Mouse (Mus musculus) spleen, postnatal 4 days (tissue): Measurements from ENCODE around the gene Atcay.
"Not testable (repeated sequence)": the region's sequence is repeated elsewhere in the genome, so short reads cannot be mapped to it uniquely, and the experiment has no call there.

ENCODE experiments used
- DNase-seq, 2 experiments: peaks; one replicate each; pipeline ENCODE4 v3.0.0; 2022; ENCODE audit warnings: low spot score in 2 of 2

The Atcay gene

GRCm38 (mm10) chr10:81242021-81242420 is 11.4 kb upstream of the Atcay start:
- no peak for DNase-seq

GRCm38 (mm10) chr10:81240876-81241275 is 10.2 kb upstream of the Atcay start:
- peak; percentile 54 to 87 for DNase-seq

GRCm38 (mm10) chr10:81238618-81239017 is 8.0 kb upstream of the Atcay start:
- no peak for DNase-seq

GRCm38 (mm10) chr10:81236471-81237268 is 6.0 kb upstream of the Atcay start:
- DNase-seq: no peak

- DNase-seq: no peak
Observed at GRCm38 (mm10) chr10:81234206-81234605, 3.6 kb upstream of the Atcay start.

- DNase-seq: no peak
Observed at GRCm38 (mm10) chr10:81233226-81233585, 2.6 kb upstream of the Atcay start.

GRCm38 (mm10) chr10:81232580-81233225 is 2.1 kb upstream of the Atcay start, which contains the start of gene Zfr2:
Gene Zfr2 (plus strand): TSS chr10:81233155.
- peak; percentile 90 to 94 for DNase-seq

GRCm38 (mm10) chr10:81231436-81231835 is 803 bp upstream of the Atcay start:
- DNase-seq: no peak

- DNase-seq: no peak
Observed at GRCm38 (mm10) chr10:81229735-81230437, 747 bp downstream of the Atcay start.

- DNase-seq: not testable (repeated sequence)
Observed at GRCm38 (mm10) chr10:81223731-81224130, 6.9 kb downstream of the Atcay start.

- no peak for DNase-seq
Observed at GRCm38 (mm10) chr10:81221402-81222015, 9.1 kb downstream of the Atcay start.

GRCm38 (mm10) chr10:81217964-81218363 is 12.7 kb downstream of the Atcay start:
- peak; percentile 73 to 94 for DNase-seq

GRCm38 (mm10) chr10:81217267-81217666 is 13.4 kb downstream of the Atcay start:
- not testable (repeated sequence) for DNase-seq

- DNase-seq: no peak
Observed at GRCm38 (mm10) chr10:81216810-81217209, 13.8 kb downstream of the Atcay start.

- DNase-seq: no peak
Observed at GRCm38 (mm10) chr10:81216260-81216659, 14.4 kb downstream of the Atcay start.

GRCm38 (mm10) chr10:81210154-81210553 is 20.5 kb downstream of the Atcay start:
- DNase-seq: no peak

GRCm38 (mm10) chr10:81204137-81204536 is 26.5 kb downstream of the Atcay start:
- DNase-seq: peak in 1 of 2 experiments; percentile 52

- no peak for DNase-seq
Observed at GRCm38 (mm10) chr10:81202978-81203720, 27.5 kb downstream of the Atcay start.

GRCm38 (mm10) chr10:81201807-81202758 is 28.6 kb downstream of the Atcay start, which contains the start of gene Nmrk2:
Gene Nmrk2 (minus strand): TSS chr10:81202051.
- no peak for DNase-seq
